Mouse (Mus musculus) ES-CJ7 (cell line): ENCODE data around the gene Skp2.

Experiments used
- DNase-seq: peaks from one replicate; pipeline ENCODE4 v3.0.0; 2011; ENCODE audit warnings: low read depth, low spot score

The Skp2 gene

GRCm38 (mm10) chr15:9114131-9114530 is 41.1 kb downstream of the Skp2 start:
- no peak for DNase-seq

- no peak for DNase-seq
These were observed 41.7 kb downstream of the Skp2 start for GRCm38 (mm10) chr15:9113556-9113955.

GRCm38 (mm10) chr15:9111648-9112047 is 43.6 kb downstream of the Skp2 start:
- DNase-seq = no peak

GRCm38 (mm10) chr15:9110526-9111347 is 44.5 kb downstream of the Skp2 start:
- DNase-seq = no peak

GRCm38 (mm10) chr15:9106303-9107074 is 48.7 kb downstream of the Skp2 start:
- no peak for DNase-seq

GRCm38 (mm10) chr15:9100446-9101077 is 54.7 kb downstream of the Skp2 start:
- no peak for DNase-seq

GRCm38 (mm10) chr15:9096865-9097264 is 58.4 kb downstream of the Skp2 start:
- DNase-seq = no peak

GRCm38 (mm10) chr15:9094366-9094750 is 60.9 kb downstream of the Skp2 start:
- DNase-seq = peak; percentile 88

- DNase-seq = peak; percentile 37
These were observed 61.4 kb downstream of the Skp2 start for GRCm38 (mm10) chr15:9093598-9094365.

- no peak for DNase-seq
These were observed 64.6 kb downstream of the Skp2 start for GRCm38 (mm10) chr15:9090662-9091061.

GRCm38 (mm10) chr15:9089136-9089720 is 66.0 kb downstream of the Skp2 start:
- no peak for DNase-seq

- DNase-seq = no peak
These were observed 66.5 kb downstream of the Skp2 start for GRCm38 (mm10) chr15:9088683-9089072.

GRCm38 (mm10) chr15:9087895-9088682 is 67.1 kb downstream of the Skp2 start:
- no peak for DNase-seq

- peak; percentile 47 for DNase-seq
These were observed 67.8 kb downstream of the Skp2 start for GRCm38 (mm10) chr15:9087421-9087820.

- peak; percentile 46 for DNase-seq
These were observed 68.4 kb downstream of the Skp2 start for GRCm38 (mm10) chr15:9086813-9087212.

GRCm38 (mm10) chr15:9082753-9083152 is 72.5 kb downstream of the Skp2 start:
- no peak for DNase-seq

- DNase-seq = no peak
These were observed 73.9 kb downstream of the Skp2 start for GRCm38 (mm10) chr15:9081294-9081693.

GRCm38 (mm10) chr15:9080206-9080605 is 75.0 kb downstream of the Skp2 start:
- no peak for DNase-seq

- no peak for DNase-seq
These were observed 75.6 kb downstream of the Skp2 start for GRCm38 (mm10) chr15:9079626-9080025.
